Mouse (Mus musculus) stomach, embryonic 15.5 days (tissue): ENCODE measurements around the gene Lmntd1. TPM values are rescaled to one million over a fixed set of nuclear protein-coding genes. Genes with fewer than 3 reads are reported as not detected.

Experiments used
- ATAC-seq: fragments of 200-750 bp; cut with Nextera tagmentation; 2 replicates; pipeline ENCODE4 v1.8.0; 2017; ENCODE audit warnings: low read depth, moderate number of reproducible peaks, moderate TSS enrichment; ENCODE audit not compliant: insufficient read depth, low FRiP score
- H3K27ac ChIP-seq: fragments of 300-500 bp; sonication (generic); 2 replicates; pipeline ENCODE4 v1.5.1; 2015; ENCODE audit warnings: mild to moderate bottlenecking, inconsistent platforms
- H3K27me3 ChIP-seq: fragments of 300-500 bp; sonication (generic); replicated peaks from 2 replicates; pipeline ENCODE4 v1.6.1; 2015; ENCODE audit warnings: inconsistent platforms
- H3K36me3 ChIP-seq: fragments of 300-500 bp; sonication (generic); 2 replicates; pipeline ENCODE4 v1.6.1; 2015; ENCODE audit warnings: inconsistent platforms
- H3K4me1 ChIP-seq: fragments of 300-500 bp; sonication (generic); 2 replicates; pipeline ENCODE4 v1.6.1; 2015; ENCODE audit warnings: inconsistent platforms
- H3K4me2 ChIP-seq: fragments of 300-500 bp; sonication (generic); 2 replicates; pipeline ENCODE4 v1.6.1; 2015; ENCODE audit warnings: mild to moderate bottlenecking, inconsistent platforms
- H3K4me3 ChIP-seq: fragments of 300-500 bp; sonication (generic); replicated peaks from 2 replicates; pipeline ENCODE4 v1.5.1; 2015; ENCODE audit warnings: inconsistent platforms
- H3K9ac ChIP-seq: fragments of 300-500 bp; sonication (generic); 2 replicates; pipeline ENCODE4 v1.6.1; 2015; ENCODE audit warnings: inconsistent platforms
- H3K9me3 ChIP-seq: fragments of 300-500 bp; sonication (generic); 2 replicates; pipeline ENCODE4 v1.6.1; 2016; ENCODE audit warnings: inconsistent platforms
- WGBS: fragments of 180-500 bp; shearing (Covaris S2); methylation state at CpG from one replicate; pipeline ENCODE4 v1.1.7; 2015; 5-methylcytosine and 5-hydroxymethylcytosine counted together
- polyA plus RNA-seq: library from polyadenylated mRNA; unstranded; fragments of >200 nt; fragmentation: Nextera tagmentation; extraction: Ambion mirVana; gene quantifications from 2 replicates; pipeline ENCODE4 v1.2.1, GENCODE M21; 2015

Gene Lmntd1
- polyA plus RNA-seq, 1 experiment from 2014 or later = 1.3 TPM

- Histone ChIP-seq H3K9me3 (no peaks in the 10 kb centered on the region), H3K4me1 (no peaks in the 10 kb centered on the region), H3K4me2 (no peak overlapping the region), H3K27me3 (no peaks in the 10 kb centered on the region), H3K36me3 (no peaks in the 10 kb centered on the region), H3K9ac (no peak overlapping the region), H3K4me3 (no peak overlapping the region), H3K27ac (peak overlapping the region; percentile 21; the same call in 1 of the 2 replicates)
- WGBS = 63% methylated on average over 12 of the region's 12 CpGs
- peak; percentile 86 for ATAC-seq
These were observed 231.3 kb downstream of the Lmntd1 start for GRCm38 (mm10) chr6:145382586-145383380.

DNA sequence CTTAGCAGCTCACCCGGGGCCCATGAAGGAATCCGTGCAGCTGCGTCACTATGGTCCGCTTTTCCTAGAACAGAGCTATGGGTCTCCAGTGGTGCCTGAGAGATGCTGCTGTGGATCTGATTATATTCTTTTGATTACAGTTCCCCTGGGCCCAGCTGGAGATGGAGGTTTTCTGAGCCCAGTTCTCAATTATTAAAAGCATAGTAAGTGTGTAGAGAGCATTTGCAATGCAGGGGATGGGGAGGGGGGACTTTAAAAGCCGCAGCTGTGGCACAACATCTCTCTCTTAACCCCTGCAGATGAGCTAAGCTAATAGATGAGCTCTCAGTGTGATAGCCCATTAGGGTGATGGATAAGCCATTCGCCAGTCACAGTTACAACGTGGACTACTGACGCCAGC, 233.2 kb downstream of the Lmntd1 start:
- WGBS = 82% methylated on average over 8 of the region's 8 CpGs
- H3K4me2 ChIP-seq = no peak overlapping the region
- no peaks in the 10 kb centered on the region for H3K27me3 ChIP-seq
- no peak for ATAC-seq
- H3K27ac ChIP-seq = no peak overlapping the region
- H3K36me3 ChIP-seq = no peaks in the 10 kb centered on the region
- no peak overlapping the region for H3K9ac ChIP-seq
- no peak overlapping the region for H3K4me3 ChIP-seq
- no peaks in the 10 kb centered on the region for H3K9me3 ChIP-seq
- no peaks in the 10 kb centered on the region for H3K4me1 ChIP-seq

GRCm38 (mm10) chr6:145379175-145379574, 234.9 kb downstream of the Lmntd1 start:
- ATAC-seq = no peak
- H3K4me3 ChIP-seq = no peak overlapping the region
- WGBS = 33% methylated on average over 6 of the region's 6 CpGs
- H3K27ac ChIP-seq = no peak overlapping the region
- H3K9me3 ChIP-seq = no peaks in the 10 kb centered on the region
- H3K4me2 ChIP-seq = no peak overlapping the region
- no peaks in the 10 kb centered on the region for H3K4me1 ChIP-seq
- no peak overlapping the region for H3K9ac ChIP-seq
- H3K36me3 ChIP-seq = no peaks in the 10 kb centered on the region
- no peaks in the 10 kb centered on the region for H3K27me3 ChIP-seq

DNA sequence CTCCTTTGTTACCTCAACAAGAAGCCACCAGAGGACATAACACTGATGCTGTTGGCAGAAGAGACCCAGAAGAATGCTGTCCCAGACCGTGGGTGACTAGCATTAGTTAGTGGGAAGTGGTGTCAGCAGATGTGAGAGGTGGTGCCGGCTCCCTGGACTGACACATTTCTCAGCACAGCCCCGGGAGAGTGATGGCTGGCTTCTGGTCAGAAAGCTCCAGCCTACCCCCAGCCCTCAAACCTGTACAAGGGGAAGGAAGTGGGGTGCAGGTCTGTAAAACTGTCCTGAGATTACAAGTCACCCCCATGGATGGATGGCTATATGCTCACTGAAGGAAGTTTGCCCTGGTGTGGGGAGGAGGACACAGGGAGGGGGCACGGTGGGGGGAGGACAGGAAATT, 235.4 kb downstream of the Lmntd1 start:
- WGBS = 50% methylated on average over 4 of the region's 4 CpGs
- H3K36me3 ChIP-seq = no peaks in the 10 kb centered on the region
- H3K4me1 ChIP-seq = no peaks in the 10 kb centered on the region
- H3K4me2 ChIP-seq = no peak overlapping the region
- H3K9ac ChIP-seq = no peak overlapping the region
- H3K27ac ChIP-seq = no peak overlapping the region
- H3K9me3 ChIP-seq = no peaks in the 10 kb centered on the region
- ATAC-seq = no peak
- no peak overlapping the region for H3K4me3 ChIP-seq
- H3K27me3 ChIP-seq = no peaks in the 10 kb centered on the region

- Histone ChIP-seq H3K4me1 (no peaks in the 10 kb centered on the region), H3K4me3 (no peak overlapping the region), H3K27me3 (no peaks in the 10 kb centered on the region), H3K9me3 (no peaks in the 10 kb centered on the region), H3K27ac (no peak overlapping the region), H3K9ac (no peak overlapping the region), H3K4me2 (no peak overlapping the region), H3K36me3 (no peaks in the 10 kb centered on the region)
- ATAC-seq = no peak
- WGBS = 80% methylated on average over 2 of the region's 2 CpGs
These were observed 239.7 kb downstream of the Lmntd1 start for GRCm38 (mm10) chr6:145374372-145374771.

- no peak for ATAC-seq
- Histone ChIP-seq H3K4me2 (no peak overlapping the region), H3K9ac (no peak overlapping the region), H3K4me3 (no peak overlapping the region), H3K4me1 (no peaks in the 10 kb centered on the region), H3K27me3 (no peaks in the 10 kb centered on the region), H3K27ac (no peak overlapping the region), H3K36me3 (no peaks in the 10 kb centered on the region), H3K9me3 (no peaks in the 10 kb centered on the region)
- WGBS = 41% methylated on average over 7 of the region's 7 CpGs
These were observed 240.4 kb downstream of the Lmntd1 start for GRCm38 (mm10) chr6:145373712-145374221.

DNA sequence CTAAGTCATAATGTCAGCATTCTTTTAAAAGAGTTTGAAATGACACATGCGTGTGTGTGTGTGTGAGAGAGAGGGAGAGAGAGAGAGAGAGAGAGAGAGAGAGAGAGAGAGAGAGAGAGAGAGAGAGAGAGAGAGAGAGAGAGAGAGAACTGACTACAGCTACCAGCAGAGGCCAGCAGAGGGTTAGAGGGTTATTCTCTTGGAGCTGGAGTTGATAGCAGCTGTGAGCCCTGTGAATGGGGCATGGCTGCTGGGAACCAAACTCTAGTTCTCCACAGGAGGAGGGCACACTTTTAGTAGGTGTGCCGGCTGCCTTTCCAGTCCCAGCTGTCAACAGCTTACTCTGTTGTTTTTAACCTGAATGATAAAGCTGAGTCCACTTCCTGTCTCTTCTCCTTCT, 242.1 kb downstream of the Lmntd1 start:
- ATAC-seq = no peak
- Histone ChIP-seq H3K9me3 (no peaks in the 10 kb centered on the region), H3K27ac (no peak overlapping the region), H3K4me3 (no peak overlapping the region), H3K4me2 (no peak overlapping the region), H3K36me3 (no peaks in the 10 kb centered on the region), H3K27me3 (no peaks in the 10 kb centered on the region), H3K4me1 (no peaks in the 10 kb centered on the region), H3K9ac (no peak overlapping the region)
- WGBS = 27% methylated on average over 2 of the region's 2 CpGs

DNA sequence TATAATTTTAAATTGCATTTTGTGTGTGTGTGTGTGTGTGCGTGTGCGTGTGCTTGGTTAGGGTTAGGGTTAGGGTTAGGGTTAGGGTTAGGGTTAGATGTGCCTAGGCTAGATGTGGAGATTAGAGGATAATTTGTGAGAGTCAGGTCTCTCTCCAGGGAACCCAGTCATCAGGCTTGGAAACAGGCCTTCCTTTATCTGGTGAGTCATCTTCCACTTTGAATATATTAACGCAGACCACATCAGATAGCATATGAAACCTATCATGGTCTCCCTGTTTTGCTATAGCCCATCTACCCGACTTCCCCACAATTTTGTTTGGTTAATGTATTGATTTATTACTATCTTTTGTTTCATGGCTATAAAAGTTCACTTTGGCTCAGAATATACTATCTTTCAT, 242.5 kb downstream of the Lmntd1 start:
- ATAC-seq = no peak
- no peak overlapping the region for H3K27ac ChIP-seq
- H3K36me3 ChIP-seq = no peaks in the 10 kb centered on the region
- no peaks in the 10 kb centered on the region for H3K27me3 ChIP-seq
- no peak overlapping the region for H3K4me2 ChIP-seq
- H3K4me1 ChIP-seq = no peaks in the 10 kb centered on the region
- no peak overlapping the region for H3K9ac ChIP-seq
- 58% methylated on average over 4 of the region's 4 CpGs for WGBS
- no peak overlapping the region for H3K4me3 ChIP-seq
- no peaks in the 10 kb centered on the region for H3K9me3 ChIP-seq

DNA sequence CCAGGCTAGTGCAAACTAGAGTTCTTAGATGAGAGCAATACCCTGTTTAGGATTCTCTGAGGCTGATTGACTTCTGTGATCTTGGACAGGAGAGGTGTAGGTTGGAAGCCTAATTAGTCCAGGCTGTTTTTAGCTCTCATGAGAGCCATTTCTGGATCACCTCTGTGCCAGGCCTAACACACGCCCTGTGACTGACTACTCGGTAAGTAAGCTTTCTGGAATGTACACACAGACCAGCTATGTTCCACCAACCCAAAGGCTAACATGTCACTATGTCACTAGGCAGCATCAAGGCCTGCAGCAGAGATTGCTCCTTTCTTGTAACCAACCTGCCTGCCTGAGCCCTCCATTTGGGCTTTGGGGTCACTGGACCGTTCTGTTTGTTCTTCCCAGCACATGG, 243.8 kb downstream of the Lmntd1 start:
- 61% methylated on average over 3 of the region's 3 CpGs for WGBS
- H3K9me3 ChIP-seq = no peaks in the 10 kb centered on the region
- no peaks in the 10 kb centered on the region for H3K27me3 ChIP-seq
- H3K9ac ChIP-seq = no peak overlapping the region
- H3K4me2 ChIP-seq = no peak overlapping the region
- H3K4me1 ChIP-seq = no peaks in the 10 kb centered on the region
- no peak overlapping the region for H3K4me3 ChIP-seq
- no peak overlapping the region for H3K27ac ChIP-seq
- no peak for ATAC-seq
- no peaks in the 10 kb centered on the region for H3K36me3 ChIP-seq

- H3K27ac ChIP-seq = no peak overlapping the region
- H3K4me1 ChIP-seq = no peaks in the 10 kb centered on the region
- no peaks in the 10 kb centered on the region for H3K36me3 ChIP-seq
- H3K4me2 ChIP-seq = no peak overlapping the region
- no peaks in the 10 kb centered on the region for H3K9me3 ChIP-seq
- ATAC-seq = no peak
- no peak overlapping the region for H3K9ac ChIP-seq
- no peaks in the 10 kb centered on the region for H3K27me3 ChIP-seq
- no peak overlapping the region for H3K4me3 ChIP-seq
- WGBS = 46% methylated on average over 4 of the region's 4 CpGs
These were observed 244.8 kb downstream of the Lmntd1 start for GRCm38 (mm10) chr6:145369290-145369689.

- Histone ChIP-seq H3K4me3 (no peak overlapping the region), H3K9me3 (no peaks in the 10 kb centered on the region), H3K9ac (no peak overlapping the region), H3K27ac (no peak overlapping the region), H3K36me3 (no peaks in the 10 kb centered on the region), H3K4me2 (no peak overlapping the region), H3K27me3 (no peaks in the 10 kb centered on the region), H3K4me1 (no peaks in the 10 kb centered on the region)
- ATAC-seq = no peak
- WGBS = 95% methylated on average over 11 of the region's 11 CpGs
These were observed 247.6 kb downstream of the Lmntd1 start for GRCm38 (mm10) chr6:145366488-145366887.

GRCm38 (mm10) chr6:145363698-145364097, 250.4 kb downstream of the Lmntd1 start:
- Histone ChIP-seq H3K36me3 (no peaks in the 10 kb centered on the region), H3K4me1 (0 out of 2 replicates have a peak, but pooled peaks cover 9% of the 10 kb centered on the region), H3K27me3 (no peaks in the 10 kb centered on the region), H3K27ac (no peak overlapping the region), H3K4me2 (no peak overlapping the region), H3K9ac (no peak overlapping the region), H3K9me3 (no peaks in the 10 kb centered on the region), H3K4me3 (no peak overlapping the region)
- ATAC-seq = no peak
- WGBS = 68% methylated on average over 7 of the region's 7 CpGs
